Mouse (Mus musculus): ENCODE data around the gene Thsd4. TPM values are rescaled to one million over a fixed set of nuclear protein-coding genes. Genes with fewer than 3 reads are reported as not detected.
"Not testable (repeated sequence)": the region's sequence is repeated elsewhere in the genome, so short reads cannot be mapped to it uniquely, and the experiment has no call there.

Thsd4 gene
- total RNA-seq, 4 experiments from 2014 or later = 0.46 to 0.79 (median 0.50) TPM

DNA sequence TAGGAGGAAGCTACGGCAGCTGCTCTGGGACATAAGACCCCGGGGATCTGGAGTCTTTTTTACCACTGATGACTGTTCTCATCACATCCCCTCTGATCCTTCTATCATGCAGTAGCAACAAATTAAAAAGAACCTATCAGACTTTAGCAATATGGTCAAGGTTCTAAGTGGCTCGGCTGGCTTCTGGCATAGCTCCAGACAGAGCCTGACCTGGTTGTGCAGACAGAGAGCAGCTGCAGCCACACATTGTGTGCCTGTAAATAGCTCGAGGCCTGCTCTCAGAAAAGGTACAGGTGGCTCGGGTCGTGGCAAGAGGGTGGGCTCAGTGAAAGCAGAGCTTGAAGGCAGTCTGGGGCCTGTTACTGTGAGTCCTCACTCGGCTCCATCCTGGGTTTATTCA lies 512.9 kb downstream of the Thsd4 start:
- DNase-seq (ENCODE audit: low spot score in 2 of 2) = no peak

- DNase-seq (ENCODE audit: low spot score in 2 of 2) = no peak
These were observed 519.5 kb downstream of the Thsd4 start for GRCm38 (mm10) chr9:60002323-60002722.

DNA sequence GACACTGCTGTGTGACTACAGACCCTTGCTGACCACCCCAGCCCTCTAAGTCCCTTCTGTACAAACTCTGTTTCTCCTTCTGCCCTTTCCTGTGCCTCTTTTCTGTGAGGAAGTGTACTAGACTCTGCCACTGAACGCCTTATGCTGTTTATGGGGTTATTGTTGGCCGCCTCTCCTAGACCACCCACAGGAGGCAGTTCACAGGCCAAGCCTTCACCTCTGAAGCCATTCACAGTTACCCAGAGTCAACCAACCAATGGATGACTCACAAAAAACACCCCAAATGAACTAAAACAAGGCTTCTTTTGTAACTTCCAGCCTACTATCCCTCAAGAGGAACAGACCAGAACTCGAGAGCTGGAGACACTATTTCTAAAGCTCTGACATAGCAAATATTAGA lies 520.4 kb downstream of the Thsd4 start:
- no peak for DNase-seq (ENCODE audit: low spot score in 2 of 2)

DNA sequence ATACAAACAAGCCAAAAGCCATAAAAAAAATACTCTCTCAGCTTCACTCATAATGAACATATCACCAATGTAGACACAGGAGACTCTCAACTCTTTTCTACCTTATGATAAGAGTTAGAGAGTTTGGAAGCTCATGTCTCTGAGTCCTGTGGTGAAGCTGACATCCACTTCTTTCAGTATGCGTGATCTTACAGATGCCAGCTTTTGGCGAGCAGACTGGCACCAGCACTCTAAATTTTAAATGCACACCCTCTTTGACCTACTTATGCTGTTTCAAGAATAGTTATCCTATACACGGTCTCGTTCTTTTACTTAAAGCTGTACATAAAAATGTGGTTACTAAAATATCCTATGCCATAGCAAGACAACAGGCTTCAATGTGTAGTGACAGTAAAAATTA lies 524.1 kb downstream of the Thsd4 start:
- no peak for DNase-seq (ENCODE audit: low spot score in 2 of 2)

DNA sequence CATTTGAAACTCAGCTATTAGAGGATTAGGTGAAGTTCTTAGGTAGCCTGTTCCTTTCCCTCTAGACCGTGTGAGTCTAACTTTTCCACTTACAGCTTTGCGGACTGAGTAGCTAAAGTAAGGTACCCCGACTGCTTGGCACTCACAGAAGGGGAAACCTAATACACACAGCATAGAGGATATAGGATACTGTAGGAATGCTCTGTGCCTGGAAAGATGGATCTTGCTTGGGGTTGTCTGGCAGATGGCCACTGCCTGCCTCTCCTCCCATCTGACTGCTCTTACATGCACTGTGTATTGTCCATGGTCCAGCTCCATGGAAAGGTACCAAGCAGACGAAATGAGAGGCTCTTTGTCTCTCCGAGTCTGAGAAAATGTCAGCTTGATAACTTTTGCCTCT lies 530.4 kb downstream of the Thsd4 start:
- no peak for DNase-seq (ENCODE audit: low spot score in 2 of 2)

DNA sequence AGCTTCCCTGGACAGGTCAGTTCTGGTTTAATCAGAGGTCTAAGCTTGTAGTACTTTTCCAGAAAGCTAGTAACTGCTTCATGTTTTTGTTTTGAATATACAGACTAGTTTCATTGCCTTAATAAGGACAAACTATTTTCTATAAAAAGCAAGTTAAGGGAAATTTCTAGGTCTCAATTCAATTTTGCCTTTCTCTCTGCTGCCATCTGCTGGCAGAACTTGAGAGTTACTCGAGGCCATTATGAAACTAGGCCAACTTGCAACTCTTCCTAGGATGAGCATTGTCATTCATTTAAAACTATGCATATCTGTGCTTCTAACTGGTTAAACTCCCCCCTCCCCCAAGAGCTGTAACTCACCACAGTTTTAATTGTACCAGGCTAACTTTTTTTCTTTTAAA lies 532.0 kb downstream of the Thsd4 start:
- no peak for DNase-seq (ENCODE audit: low spot score in 2 of 2)

DNA sequence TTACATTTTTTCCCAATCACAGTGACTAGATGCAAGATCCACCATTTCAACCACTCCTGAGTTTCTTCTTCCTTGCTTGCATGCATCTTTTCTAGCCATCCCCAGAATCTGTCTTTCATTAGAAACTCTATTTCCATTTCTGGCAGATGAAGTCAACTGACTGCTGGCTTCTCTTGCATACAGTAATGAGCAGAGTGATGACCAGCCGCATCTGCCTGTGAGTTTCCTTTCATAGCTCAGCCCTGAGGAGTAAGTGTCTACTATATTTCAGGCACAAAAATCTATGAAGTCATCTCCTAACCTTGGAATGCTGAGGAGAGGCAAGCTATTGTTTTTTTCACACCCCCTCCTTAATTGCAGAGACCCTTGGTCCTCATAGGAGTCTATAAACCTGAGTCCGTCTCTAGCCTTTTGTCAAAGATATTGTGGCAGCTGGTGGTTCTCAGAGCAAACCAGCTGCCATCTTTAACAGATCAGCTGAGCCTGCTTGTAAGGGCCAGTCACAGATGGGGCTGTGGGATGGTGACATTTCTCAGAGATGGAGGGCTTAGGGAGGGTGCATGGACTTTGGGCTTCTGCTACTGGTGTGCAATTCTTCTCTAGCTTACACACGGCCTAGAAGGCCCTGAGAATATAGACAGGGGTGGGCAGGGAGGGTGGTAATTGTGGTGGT lies 535.8 kb downstream of the Thsd4 start:
- DNase-seq (ENCODE audit: low spot score in 2 of 2) = no peak

- DNase-seq (ENCODE audit: low spot score in 2 of 2) = no peak
These were observed 540.7 kb downstream of the Thsd4 start for GRCm38 (mm10) chr9:59981116-59981515.

DNA sequence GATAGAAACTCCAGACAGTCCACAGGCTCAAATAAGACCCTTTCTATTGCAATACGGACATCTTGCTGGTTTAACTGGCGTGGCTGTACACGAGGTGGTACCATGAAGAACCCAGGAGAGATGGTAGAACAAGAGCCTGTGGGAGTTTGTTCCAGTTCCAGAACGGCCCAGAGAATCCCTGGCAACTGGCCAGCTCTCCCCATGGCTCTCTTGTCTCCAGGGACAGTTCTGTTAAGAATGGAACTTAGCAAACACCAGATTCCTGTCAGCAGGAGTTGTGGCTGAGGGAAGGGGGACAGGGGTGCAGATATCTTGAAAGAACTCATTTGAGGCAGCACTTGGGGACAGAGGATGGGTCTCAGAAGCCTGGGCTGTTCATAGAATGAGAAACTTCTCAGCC lies 550.6 kb downstream of the Thsd4 start:
- DNase-seq (ENCODE audit: low spot score in 2 of 2) = no peak

DNA sequence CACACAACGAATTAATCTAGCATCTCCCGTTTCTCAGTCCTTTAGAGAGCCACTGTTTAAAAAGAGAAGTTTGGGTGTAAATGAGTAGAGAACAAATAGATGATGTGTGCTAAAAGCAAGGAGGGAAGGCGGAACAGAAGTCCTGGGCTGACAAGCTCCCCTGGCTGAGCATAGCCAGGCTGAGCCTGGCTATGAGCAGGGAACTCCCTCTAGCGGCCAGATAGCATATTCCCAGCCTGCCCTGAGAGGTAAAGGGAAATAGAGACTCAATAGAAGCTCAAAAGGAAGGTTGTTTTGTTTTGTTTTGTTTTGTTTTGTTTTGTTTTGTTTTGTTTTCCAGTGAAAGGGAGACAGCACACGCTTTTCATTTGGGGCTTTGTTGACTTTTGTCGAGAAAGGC lies 552.5 kb downstream of the Thsd4 start:
- DNase-seq (ENCODE audit: low spot score in 2 of 2) = no peak

GRCm38 (mm10) chr9:59965046-59965445 lies 556.8 kb downstream of the Thsd4 start:
- DNase-seq (ENCODE audit: low spot score in 2 of 2) = no peak

- no peak for DNase-seq (ENCODE audit: low spot score in 2 of 2)
These were observed 557.5 kb downstream of the Thsd4 start for GRCm38 (mm10) chr9:59964367-59964766.

GRCm38 (mm10) chr9:59961201-59961955 lies 560.5 kb downstream of the Thsd4 start:
- DNase-seq (ENCODE audit: low spot score in 2 of 2) = no peak

GRCm38 (mm10) chr9:59960559-59960958 lies 561.3 kb downstream of the Thsd4 start, which contains the start of gene Nr2e3:
Nr2e3 (minus strand) TSS chr9:59960659.
- no peak for DNase-seq (ENCODE audit: low spot score in 2 of 2)

- DNase-seq (ENCODE audit: low spot score in 2 of 2) = peak; percentile 60 to 69
These were observed 562.6 kb downstream of the Thsd4 start for GRCm38 (mm10) chr9:59959276-59959675.

GRCm38 (mm10) chr9:59958115-59958514 lies 563.7 kb downstream of the Thsd4 start:
- DNase-seq (ENCODE audit: low spot score in 2 of 2) = not testable (repeated sequence)

DNA sequence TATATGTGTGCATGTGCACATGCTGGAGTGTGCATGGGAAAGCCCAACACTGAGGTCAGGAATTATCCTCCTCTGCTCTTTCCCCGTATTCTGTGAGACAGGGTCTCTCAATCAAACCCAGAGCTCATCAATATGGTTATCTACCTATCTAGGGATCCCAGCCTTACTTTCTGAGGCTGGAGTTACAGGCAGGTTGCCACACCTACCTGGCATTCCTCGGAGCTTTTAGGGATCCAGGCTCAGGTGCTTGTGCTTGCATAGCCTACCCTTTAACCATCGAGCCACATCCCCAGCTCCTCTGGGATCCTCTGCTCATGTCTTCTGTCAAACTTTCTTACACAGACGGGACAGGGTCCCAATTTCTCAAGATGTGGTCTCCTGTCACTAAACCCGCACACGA lies 565.4 kb downstream of the Thsd4 start:
- DNase-seq (ENCODE audit: low spot score in 2 of 2) = no peak

DNA sequence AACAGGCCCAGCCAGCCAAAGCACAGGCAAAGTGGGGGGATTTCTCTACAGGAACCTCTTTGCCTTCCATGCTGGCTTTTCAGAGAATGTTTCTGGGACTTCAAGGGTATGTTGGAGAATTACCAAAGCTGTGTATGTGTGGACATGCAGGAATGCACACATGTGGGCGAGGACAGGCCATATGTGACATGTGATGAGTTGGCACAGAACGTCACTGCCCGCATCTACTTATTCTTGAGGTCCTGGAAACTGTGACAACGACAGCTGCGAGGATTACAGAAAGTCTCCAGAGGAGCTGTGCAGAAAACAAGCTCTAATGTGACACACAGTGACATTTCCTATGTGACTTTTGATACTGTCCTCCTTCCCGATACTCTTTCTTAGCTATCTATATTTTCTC lies 566.2 kb downstream of the Thsd4 start:
- no peak for DNase-seq (ENCODE audit: low spot score in 2 of 2)

DNA sequence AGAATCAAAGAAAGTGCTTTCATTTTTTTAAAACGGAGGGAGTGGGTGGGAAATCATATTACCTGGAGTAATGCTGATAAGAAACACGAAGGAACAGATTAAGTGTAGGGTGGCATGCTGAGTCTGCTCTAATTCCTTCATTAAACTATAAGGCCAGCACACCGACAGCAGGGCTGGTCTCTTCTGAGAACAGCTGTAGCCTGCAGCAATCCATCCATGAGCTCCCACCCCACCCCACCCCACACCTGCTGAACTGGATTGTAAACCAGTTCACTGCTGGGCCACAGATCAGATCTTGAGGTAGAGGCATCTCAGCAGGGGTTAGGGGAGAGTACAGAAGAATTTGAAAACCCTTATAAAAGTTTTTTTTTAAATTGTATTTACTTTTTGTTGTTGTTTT lies 566.6 kb downstream of the Thsd4 start:
- DNase-seq (ENCODE audit: low spot score in 2 of 2) = no peak

DNA sequence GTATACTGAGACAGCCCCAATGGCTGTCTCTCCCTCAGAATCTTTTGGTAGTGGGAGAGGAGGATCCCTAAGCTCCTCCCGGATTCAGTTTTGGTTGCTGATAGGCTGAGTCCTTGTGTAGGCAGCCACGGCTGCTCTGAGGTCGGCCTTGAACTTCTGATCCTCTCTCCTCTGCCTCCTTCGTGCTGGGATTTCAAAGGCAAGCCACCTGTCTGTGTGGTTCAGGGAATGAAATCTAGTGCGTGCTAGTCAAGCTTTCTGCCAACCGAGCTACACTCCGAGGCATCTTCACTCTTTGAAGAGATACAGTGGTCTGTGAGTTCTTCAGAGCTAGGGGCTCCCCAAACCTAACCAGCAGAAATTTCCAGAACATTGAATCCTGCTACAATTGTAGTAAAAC lies 568.3 kb downstream of the Thsd4 start:
- DNase-seq (ENCODE audit: low spot score in 2 of 2) = no peak

GRCm38 (mm10) chr9:59952515-59953070 lies 569.3 kb downstream of the Thsd4 start:
- no peak for DNase-seq (ENCODE audit: low spot score in 2 of 2)

GRCm38 (mm10) chr9:59951943-59952342 lies 569.9 kb downstream of the Thsd4 start:
- DNase-seq (ENCODE audit: low spot score in 2 of 2) = no peak
